Mouse (Mus musculus) C3H10T1/2 (cell line): Measurements from ENCODE around the gene Olfr378. TPM values are rescaled to one million over a fixed set of nuclear protein-coding genes. Genes with fewer than 3 reads are reported as not detected.

Experiments used
- polyA plus RNA-seq, 2 experiments: library from polyadenylated mRNA; unstranded; fragments of >200 nt; fragmentation: generic; extraction: Trizol; gene quantifications; one replicate each; pipeline ENCODE4 v1.2.1; 2012; ENCODE audit warnings: missing spikeins in 2 of 2

The Olfr378 gene
- not detected for polyA plus RNA-seq

GRCm38 (mm10) chr11:73428377-73428776, at the start of gene Olfr378:
Gene Olfr378 (minus strand): TSS chr11:73428477.

GRCm38 (mm10) chr11:73457408-73457807, 29.1 kb upstream of the Olfr378 start, which contains the start of gene Olfr380:
Gene Olfr380 (minus strand): TSS chr11:73457508.

GRCm38 (mm10) chr11:73399514-73399913, 28.8 kb downstream of the Olfr378 start, which contains the start of gene Olfr1:
Gene Olfr1 (minus strand): TSS chr11:73399614.

Other genes starting within 250 kb of the Olfr378 start
- gene Ctns, start 229.4 kb downstream of the Olfr378 start, polyA plus RNA-seq, result 10 to 100 TPM in 1 of 2 experiments, 1 to 10 TPM in 1; 2.2 to 17.8 TPM
- 1 to 10 TPM in 1 of 2 experiments, under 1 TPM in 1; 0.42 to 4.1 TPM for gene Shpk, start 229.0 kb downstream of the Olfr378 start, polyA plus RNA-seq
- under 1 TPM in 1 of 2 experiments, not detected in 1; 0.11 TPM for gene Trpv1, start 194.2 kb downstream of the Olfr378 start, polyA plus RNA-seq
- gene Trpv3, start 161.1 kb downstream of the Olfr378 start, polyA plus RNA-seq, result under 1 TPM; under 0.01 to 0.02 TPM
- gene Aspa, start 98.9 kb downstream of the Olfr378 start, polyA plus RNA-seq, result 1 to 10 TPM in 1 of 2 experiments, under 1 TPM in 1; 0.75 to 3.2 TPM
- gene Gm49340, start 98.7 kb downstream of the Olfr378 start, polyA plus RNA-seq, result not detected
- under 1 TPM in 1 of 2 experiments, not detected in 1; 0.06 TPM for gene Spata22, start 98.7 kb downstream of the Olfr378 start, polyA plus RNA-seq
- not detected for gene Olfr20, start 77.7 kb downstream of the Olfr378 start, polyA plus RNA-seq
- not detected for gene Olfr376, start 57.2 kb downstream of the Olfr378 start, polyA plus RNA-seq
- not detected for gene Olfr1, start 28.9 kb downstream of the Olfr378 start, polyA plus RNA-seq
- gene Olfr380, start 29.0 kb upstream of the Olfr378 start, polyA plus RNA-seq, result not detected
- gene Olfr381, start 63.1 kb upstream of the Olfr378 start, polyA plus RNA-seq, result not detected
- gene Olfr382, start 88.7 kb upstream of the Olfr378 start, polyA plus RNA-seq, result not detected
- gene Olfr385, start 164.5 kb upstream of the Olfr378 start, polyA plus RNA-seq, result not detected
- not detected for gene Olfr384, start 170.1 kb upstream of the Olfr378 start, polyA plus RNA-seq